Mouse (Mus musculus) liver, embryonic 14.5 days (tissue): ENCODE measurements around the gene Galntl5.

Experiments
- CTCF ChIP-seq: IDR thresholded peaks from 2 replicates; pipeline ENCODE4 v1.5.1; 2016; ENCODE audit warnings: antibody characterized with exemption, low read depth, control low read depth
- EP300 ChIP-seq: IDR thresholded peaks from 2 replicates; pipeline ENCODE4 v1.6.1; 2016; ENCODE audit warnings: antibody characterized with exemption, low read depth

GRCm38 (mm10) chr5:25155351-25155750, 25.9 kb upstream of the Galntl5 start:
- TF ChIP-seq CTCF (no peak), EP300 (no peak)
